Mouse (Mus musculus) MEL (cell line): ENCODE data around the gene Myof.

ENCODE experiments used
- CHD1 ChIP-seq: IDR thresholded peaks from 2 replicates; pipeline ENCODE4 v1.6.1; 2012; ENCODE audit warnings: low read depth, mild to moderate bottlenecking, inconsistent platforms, low read length, improper control_type of control experiment
- CTCF ChIP-seq, 3 experiments: IDR thresholded peaks in 2 of 3; conservative IDR thresholded peaks in 1 of 3; 2 replicates each; pipeline ENCODE4 v1.5.1; 2011 to 2012; ENCODE audit warnings: low read length in 3 of 3, low read depth in 2 of 3, mild to moderate bottlenecking in 2 of 3, improper control_type of control experiment in 1 of 3, inconsistent platforms in 1 of 3, mixed read lengths in 1 of 3, moderate library complexity in 1 of 3; ENCODE audit not compliant: control insufficient read depth in 1 of 3, insufficient read depth in 1 of 3, poor library complexity in 1 of 3, severe bottlenecking in 1 of 3
- E2F4 ChIP-seq: IDR thresholded peaks from 2 replicates; pipeline ENCODE4 v1.6.1; 2011; ENCODE audit warnings: low read depth, low read length, improper control_type of control experiment, borderline replicate concordance
- ELF1 ChIP-seq: IDR thresholded peaks from 2 replicates; pipeline ENCODE4 v1.6.1; 2014; ENCODE audit warnings: low read depth, mild to moderate bottlenecking, inconsistent platforms, low read length, improper control_type of control experiment, moderate library complexity
- EP300 ChIP-seq, 2 experiments: IDR thresholded peaks; 2 replicates each; pipeline ENCODE4 v1.6.1; 2011; ENCODE audit warnings: improper control_type of control experiment in 2 of 2, low read length in 2 of 2, low read depth in 1 of 2, mild to moderate bottlenecking in 1 of 2
- ETS1 ChIP-seq: IDR thresholded peaks from 2 replicates; pipeline ENCODE4 v1.6.1; 2012; ENCODE audit warnings: low read depth, mild to moderate bottlenecking, inconsistent platforms, low read length, improper control_type of control experiment, moderate library complexity
- MAFK ChIP-seq: IDR thresholded peaks from 2 replicates; pipeline ENCODE4 v1.6.1; 2011; ENCODE audit warnings: low read depth, mild to moderate bottlenecking, low read length, improper control_type of control experiment, borderline replicate concordance
- MEF2A ChIP-seq: IDR thresholded peaks from 2 replicates; pipeline ENCODE4 v1.6.1; 2014; ENCODE audit warnings: low read depth, mild to moderate bottlenecking, inconsistent platforms, low read length, improper control_type of control experiment; ENCODE audit not compliant: poor library complexity, insufficient replicate concordance, severe bottlenecking; ENCODE audit errors: extremely low read depth
- MYC ChIP-seq: IDR thresholded peaks from 2 replicates; pipeline ENCODE4 v1.6.1; 2011; ENCODE audit warnings: low read depth, mild to moderate bottlenecking, low read length, improper control_type of control experiment, moderate library complexity
- POLR2A ChIP-seq, 2 experiments: IDR thresholded peaks; 2 replicates each; pipeline ENCODE4 v1.6.1; 2011 to 2012; ENCODE audit warnings: low read length in 2 of 2, mild to moderate bottlenecking in 2 of 2, control low read depth in 1 of 2, improper control_type of control experiment in 1 of 2, low read depth in 1 of 2, moderate library complexity in 1 of 2; ENCODE audit not compliant: control insufficient read depth in 1 of 2, insufficient read depth in 1 of 2, poor library complexity in 1 of 2
- ZC3H11A ChIP-seq: IDR thresholded peaks from 2 replicates; pipeline ENCODE4 v1.6.1; 2012; ENCODE audit warnings: low read depth, mild to moderate bottlenecking, inconsistent platforms, low read length, improper control_type of control experiment
- ZNF384 ChIP-seq: IDR thresholded peaks from 2 replicates; pipeline ENCODE4 v1.6.1; 2012; ENCODE audit warnings: low read depth, mild to moderate bottlenecking, inconsistent platforms, low read length, improper control_type of control experiment

- TF ChIP-seq CTCF (IDR thresholded peaks at IDR 0.05 in 2 of 3, conservative IDR thresholded peaks at IDR 0.05 in 1 of 3; ENCODE audit: control insufficient read depth in 1 of 3, insufficient read depth in 1 of 3, low read depth in 2 of 3, low read length in 3 of 3, poor library complexity in 1 of 3, severe bottlenecking in 1 of 3) (no peak), ZNF384 (no peak), MEF2A (no peak), ELF1 (no peak), E2F4 (no peak), CHD1 (no peak), MAFK (no peak), POLR2A (IDR thresholded peaks at IDR 0.05; ENCODE audit: control insufficient read depth in 1 of 2, insufficient read depth in 1 of 2, low read depth in 1 of 2, low read length in 2 of 2, poor library complexity in 1 of 2) (no peak), ZC3H11A (no peak), ETS1 (no peak), MYC (no peak), EP300 (IDR thresholded peaks at IDR 0.05; ENCODE audit: low read depth in 1 of 2, low read length in 2 of 2) (no peak)
These were observed 49.1 kb downstream of the Myof start for GRCm38 (mm10) chr19:37994301-37994700.
